Mouse (Mus musculus) megakaryocyte, embryonic 14.5 days (primary cell): ENCODE results near the gene Borcs5.

Source experiments
- FLI1 ChIP-seq: IDR thresholded peaks from 2 replicates; pipeline ENCODE4 v1.6.1; 2012; ENCODE audit warnings: low read length, inconsistent platforms, mixed read lengths
- GATA1 ChIP-seq: IDR thresholded peaks from 3 replicates; pipeline ENCODE4 v1.6.1; 2012; ENCODE audit warnings: mixed read lengths, low read length, inconsistent platforms, borderline replicate concordance

DNA sequence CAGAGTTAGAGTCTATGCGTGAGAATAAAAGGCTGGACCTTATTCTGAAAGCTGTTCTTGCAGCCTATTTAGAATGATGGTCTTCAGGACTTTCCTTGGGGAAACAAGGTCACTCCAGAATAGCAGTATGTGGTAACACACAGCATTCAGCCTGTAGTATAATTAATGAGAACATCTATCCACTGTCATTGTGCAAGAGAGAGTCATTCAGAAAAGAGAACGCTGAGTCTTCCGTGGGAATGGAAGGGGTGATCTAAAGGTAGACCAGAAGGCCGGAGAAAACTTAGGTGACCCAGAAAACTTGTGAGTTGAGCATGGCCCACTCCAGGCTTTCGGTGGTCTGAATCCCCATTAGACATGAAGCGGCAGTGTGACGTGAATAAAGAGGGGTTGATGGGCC is 62.9 kb downstream of the Borcs5 start:
- TF ChIP-seq GATA1 = no peak
- no peak for TF ChIP-seq FLI1
